Mouse (Mus musculus): ENCODE measurements around the gene Spint3.

Spint3 gene

DNA sequence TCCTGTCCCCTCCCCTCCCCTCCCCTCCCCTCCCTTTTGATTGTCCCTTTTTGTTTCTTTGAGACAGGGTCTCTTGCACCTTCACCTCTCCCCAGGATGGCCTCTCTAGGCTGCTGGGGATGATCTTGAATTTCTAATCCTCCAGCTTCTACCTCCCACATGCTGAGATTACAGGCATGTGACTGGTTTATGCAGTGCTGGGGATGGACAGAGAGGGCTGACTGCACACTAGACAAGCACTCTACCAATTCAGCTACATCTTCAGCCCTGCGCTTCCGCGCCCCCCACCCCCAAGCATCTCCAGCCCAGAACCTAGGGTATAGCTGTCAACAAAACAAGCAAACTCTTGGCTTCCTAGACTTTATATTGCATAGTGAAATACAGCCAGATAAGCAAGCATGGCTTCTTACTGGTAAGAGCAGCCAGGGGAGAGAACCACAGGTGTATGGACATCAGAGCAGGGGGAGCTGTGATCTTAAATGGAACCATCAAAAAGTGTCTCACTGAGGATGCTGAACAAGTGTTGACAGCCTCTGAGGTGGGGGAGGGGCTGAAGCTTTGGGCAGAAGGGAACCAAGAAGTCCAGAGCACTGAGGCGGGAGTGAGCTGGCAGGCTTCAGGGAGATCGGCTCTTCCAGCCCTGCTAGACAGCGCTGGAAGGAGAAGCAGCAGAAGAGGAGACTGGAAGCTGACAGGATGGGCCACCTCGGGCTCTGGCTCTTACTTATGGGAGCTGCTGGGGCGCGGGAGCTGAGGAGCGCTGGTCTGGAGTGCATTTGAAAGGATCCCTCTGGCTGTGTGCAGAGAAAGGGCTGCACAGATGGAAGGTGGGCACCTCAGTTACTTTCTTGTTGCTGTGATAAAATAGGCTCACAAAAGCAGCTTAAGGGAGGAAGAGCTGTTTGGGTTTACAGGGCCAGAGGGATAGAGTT, 23.0 kb downstream of the Spint3 start:
- no peak for DNase-seq (ENCODE audit: low read depth, low spot score)

DNA sequence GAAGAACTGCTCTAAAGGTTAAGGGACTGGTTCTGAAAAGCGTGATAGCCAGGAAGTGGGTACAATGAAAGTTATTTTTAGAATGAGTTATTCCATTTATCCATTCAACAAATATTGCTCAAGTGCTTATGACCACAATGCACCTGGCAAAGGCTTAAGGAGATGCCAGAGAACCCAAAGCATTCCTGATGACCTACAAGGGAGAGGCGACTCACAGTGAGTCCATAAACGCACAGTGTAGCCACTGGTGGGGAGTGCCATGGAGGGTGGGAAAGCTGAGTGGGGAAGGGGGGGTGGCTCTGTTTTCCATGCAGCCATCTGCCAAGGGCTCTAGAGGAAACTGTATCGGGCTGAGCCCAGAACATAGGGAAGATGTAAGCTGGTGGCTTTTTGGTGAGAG, 23.9 kb downstream of the Spint3 start:
- DNase-seq (ENCODE audit: low read depth, low spot score): no peak

DNA sequence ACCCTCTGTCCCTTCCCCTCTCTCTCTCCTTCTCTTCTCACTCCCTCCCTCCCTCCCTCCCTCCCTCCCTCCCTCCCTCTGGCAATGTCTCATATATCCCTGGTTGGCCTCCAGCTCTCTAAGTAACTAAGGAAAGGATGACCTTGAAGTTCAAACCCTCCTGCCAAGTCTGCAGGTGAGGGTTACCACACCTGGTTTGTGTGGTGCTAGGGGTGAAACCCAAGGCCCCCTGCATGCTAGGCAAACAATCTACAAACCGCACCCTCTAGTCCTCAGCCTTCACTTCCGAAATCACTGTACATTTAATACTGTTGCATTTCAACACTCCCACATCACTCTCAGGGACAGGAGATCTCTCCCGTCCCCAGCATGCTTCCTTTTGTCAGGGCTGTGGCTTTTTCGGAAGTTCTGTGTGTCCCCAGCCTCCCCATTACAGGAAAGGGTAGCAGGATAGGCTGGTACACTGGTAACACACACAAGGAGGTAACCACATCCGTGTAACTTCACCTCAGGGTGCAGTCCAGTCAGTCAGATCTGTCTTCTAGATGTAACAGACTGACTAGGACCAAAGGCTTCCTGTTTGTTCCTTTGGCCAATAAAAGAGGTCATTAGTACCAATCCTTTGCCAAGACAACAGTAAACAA, 28.7 kb downstream of the Spint3 start:
- DNase-seq (ENCODE audit: low read depth, low spot score): no peak

DNA sequence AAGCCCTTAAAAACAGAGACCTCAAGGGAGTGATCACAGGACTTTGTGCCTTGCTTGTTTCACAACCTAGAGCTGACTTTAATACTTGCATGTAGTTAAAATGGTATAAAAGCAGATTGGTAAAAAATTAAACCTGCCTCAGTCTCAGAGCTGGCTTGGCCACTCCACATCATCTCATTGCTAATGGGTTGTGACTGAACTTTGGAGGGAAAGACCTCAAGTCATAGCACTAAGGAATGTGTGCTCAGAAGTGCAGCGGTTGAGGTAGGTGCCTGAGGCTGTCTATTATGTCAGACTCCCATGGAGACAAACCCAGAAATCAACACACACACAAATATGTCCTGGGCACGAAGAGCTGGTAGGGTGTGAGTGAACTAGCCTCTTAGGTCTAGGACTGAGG, 29.5 kb downstream of the Spint3 start:
- no peak for DNase-seq (ENCODE audit: low read depth, low spot score)

DNA sequence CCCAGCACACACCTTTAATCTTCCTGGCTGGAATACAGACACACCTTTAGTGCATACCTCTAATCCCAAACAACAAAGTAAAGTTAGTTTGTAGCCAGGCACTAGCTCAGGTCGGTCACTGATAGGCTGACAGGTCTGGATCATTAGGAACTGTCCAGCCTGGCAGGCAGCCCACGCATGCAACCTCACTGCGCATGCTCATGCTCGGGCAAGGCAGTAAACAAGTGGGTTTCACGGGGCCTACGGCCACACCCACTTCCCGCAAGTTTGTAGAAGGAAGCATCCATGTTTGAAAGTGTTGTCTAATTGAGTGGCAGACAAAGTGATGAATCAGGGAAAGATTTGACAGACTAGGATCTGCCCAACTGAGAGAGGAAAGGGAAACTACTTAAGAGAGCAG, 30.7 kb downstream of the Spint3 start:
- DNase-seq (ENCODE audit: low read depth, low spot score): no peak

DNA sequence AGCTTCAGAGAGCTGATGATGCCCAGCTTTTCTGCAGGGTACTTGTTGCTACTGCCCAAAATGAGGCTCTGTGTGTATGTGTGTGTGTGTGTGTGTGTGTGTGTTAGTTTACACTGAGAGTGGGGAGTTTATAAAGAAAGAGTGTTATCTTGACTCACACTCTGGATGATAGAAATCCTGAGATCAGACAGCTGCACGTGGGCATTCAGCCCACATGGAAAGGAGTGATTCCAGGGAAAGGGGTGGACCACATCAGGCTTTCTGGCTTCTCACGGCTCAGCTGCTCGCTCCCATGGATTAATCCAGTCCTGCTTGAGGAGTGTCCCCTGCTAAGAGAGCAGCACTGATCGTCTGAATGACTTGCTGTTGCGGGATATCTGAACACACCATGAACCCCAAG, 31.1 kb downstream of the Spint3 start:
- DNase-seq (ENCODE audit: low read depth, low spot score): no peak

DNA sequence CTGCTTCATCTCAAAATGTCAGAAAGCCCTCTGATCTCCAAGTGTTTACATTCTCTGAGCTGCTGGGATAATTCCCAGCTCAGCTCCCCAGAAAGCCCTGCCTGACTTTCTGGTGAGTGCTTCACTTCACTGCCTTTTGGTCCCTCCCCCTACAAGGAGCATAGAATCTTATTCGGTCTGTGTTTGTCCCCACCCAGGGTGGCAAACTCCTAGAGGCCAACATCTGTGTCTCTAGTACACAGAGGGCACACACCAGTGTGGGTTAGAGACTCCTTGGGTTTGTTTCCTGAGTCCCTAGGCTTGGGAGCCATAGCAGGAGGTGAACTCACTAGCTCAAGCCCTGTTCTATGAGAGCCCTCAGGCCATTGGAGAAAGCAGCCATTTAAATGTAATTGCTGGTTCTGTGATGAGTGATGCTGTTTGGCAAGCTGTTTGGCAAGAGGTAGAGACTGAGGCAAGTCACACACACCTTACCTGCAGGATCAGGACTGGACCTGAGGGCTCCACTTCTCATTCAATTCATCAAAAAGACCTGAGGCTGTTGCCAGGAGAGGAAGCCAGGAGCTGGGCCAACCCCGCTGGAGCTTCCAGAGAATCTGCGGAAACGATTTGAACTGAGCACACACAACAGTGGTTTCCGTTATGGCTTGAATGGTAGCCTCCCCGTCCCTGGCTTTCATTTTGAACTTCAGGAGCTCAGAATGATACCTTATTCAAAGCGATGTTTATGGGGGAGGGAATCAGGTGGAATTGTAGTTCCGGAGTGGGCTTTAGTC, 32.4 kb downstream of the Spint3 start:
- DNase-seq (ENCODE audit: low read depth, low spot score): no peak

DNA sequence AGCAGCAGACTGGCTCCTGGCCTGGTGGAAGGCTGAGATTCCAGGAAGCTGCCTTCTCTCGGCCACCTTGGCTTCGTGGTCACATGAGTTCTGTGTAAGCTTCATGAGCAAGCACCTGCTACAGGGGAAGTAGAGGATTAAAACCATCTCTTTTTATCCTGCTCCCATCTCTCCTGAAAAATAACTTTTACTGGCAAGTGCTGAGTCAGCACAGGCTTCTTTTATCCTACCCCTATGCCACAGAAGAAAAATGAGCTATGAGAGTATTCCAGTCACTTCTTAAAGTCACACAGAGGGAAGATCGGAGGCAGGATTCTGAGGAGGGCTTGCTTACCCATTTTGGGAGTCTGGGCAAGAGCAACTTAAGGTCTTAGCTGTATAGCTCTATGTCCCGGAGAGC, 36.3 kb downstream of the Spint3 start:
- no peak for DNase-seq (ENCODE audit: low read depth, low spot score)

DNA sequence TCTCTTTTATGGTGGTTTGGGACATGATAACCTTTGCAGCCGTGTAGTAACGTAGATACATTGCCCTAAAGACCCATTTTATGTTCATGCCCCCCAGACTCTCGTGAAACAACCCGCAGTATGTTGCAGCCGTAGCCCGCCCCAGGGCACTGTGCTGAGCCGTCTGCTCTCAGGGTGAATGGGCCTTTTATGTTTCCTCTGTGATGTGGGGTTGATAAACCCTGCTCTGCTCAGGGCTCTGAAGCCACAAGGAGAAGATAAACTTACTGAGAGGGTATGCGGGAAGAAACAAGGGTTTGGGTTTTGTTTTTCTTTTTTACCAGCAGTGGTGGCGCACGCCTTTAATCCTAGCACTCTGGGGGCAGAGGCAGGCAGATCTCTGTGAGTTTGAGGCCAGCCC, 38.9 kb downstream of the Spint3 start:
- no peak for DNase-seq (ENCODE audit: low read depth, low spot score)

DNA sequence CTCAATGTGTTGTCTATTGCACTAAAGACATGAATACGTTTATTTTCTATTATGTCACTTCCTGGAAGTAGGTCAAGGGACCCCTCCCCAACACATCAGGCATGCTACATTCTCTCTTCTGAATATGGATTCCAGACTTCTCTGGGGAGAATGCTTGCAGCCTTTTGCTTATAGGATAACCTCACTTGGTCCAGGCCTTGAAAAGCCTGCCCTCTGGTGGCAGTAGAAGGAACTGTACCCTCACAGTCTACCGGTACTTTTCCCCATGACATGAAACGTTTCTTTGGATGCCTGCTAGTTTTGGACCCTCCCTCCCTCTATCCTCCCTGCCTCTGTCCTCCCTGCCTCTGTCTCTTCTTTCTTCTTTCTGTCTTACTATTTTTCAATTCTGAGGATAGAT, 42.1 kb downstream of the Spint3 start:
- DNase-seq (ENCODE audit: low read depth, low spot score): peak; percentile 55

DNA sequence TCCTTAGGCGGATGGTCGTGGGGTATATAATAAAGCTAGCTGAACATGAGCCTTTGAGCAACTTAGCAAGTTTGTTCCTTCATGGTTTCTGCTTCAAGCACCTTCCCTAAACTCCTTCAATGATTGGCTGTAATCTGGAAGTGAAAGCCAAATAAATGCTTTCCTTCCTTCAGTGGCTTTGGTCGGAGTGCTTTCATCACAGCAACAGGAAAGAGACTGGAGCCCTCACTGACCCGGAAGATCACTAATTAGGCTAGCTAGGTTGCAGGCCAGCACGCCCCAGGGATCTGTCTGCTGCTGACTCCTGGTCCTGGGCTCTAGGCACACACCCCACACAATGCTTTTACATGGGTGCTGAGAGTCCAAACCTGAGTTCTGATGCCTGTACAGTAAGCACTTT, 44.7 kb downstream of the Spint3 start:
- DNase-seq (ENCODE audit: low read depth, low spot score): no peak

DNA sequence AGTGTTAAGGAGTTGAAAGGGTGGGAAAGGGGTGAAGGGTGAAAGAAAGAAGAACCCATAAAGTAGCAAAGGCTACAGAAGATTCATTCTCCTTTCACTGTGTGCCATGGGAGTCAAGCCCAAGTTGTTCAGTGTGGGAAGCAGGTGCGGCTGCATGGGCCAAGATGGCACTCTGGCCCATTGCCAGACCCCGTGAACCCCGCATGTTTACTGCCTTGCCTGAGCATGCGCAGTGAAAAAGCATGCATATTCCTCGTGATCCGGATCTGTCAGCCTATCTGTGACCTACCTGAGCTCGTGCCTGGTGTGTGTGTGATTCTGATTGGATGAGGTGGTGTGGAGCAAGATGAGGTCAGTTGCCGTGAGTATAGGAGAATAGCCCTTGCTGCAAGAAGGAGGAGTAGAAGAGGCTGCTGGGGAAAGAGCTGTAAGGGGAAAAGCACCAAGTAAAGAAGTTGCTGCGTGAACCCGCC, 49.9 kb downstream of the Spint3 start:
- DNase-seq (ENCODE audit: low read depth, low spot score): no peak

DNA sequence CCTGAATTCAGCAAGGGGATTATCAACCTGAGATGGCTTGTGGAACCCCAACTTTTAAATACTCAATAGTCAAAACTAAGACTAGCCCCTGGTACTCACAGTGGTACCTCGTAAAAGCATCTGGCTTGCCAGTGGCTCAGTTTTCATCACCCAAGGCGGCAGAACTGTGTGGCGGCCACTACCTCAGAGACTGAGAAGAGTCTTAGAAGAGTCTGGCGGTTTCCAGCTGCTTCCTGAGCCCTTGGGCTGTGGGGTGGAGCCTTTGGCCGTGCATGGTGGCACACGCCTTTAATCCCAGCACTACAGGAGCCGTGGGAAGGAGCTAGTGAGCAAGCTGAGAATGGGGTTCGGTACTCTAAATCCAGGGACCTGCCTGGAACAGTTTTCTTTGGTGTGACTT, 51.0 kb downstream of the Spint3 start:
- no peak for DNase-seq (ENCODE audit: low read depth, low spot score)

DNA sequence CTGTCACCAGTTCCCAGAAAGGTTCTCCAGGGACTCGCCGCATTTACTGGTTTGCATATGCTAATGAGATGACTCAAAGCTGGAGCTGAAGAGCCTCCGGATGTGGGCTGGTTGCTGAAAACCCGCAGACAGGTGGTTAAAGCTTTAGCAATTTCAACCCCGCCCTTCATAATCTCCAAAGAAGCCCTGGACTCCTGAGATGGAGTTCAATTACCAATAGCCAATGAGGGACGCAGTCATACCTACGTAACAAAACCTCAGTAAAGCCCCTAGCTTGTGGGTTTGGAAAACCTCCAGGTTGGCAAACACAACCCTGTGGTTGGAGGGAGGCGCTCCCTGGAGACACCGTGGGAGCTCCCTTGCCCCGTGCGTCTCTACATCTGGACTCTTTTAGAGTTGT, 51.4 kb downstream of the Spint3 start:
- DNase-seq (ENCODE audit: low read depth, low spot score): no peak

DNA sequence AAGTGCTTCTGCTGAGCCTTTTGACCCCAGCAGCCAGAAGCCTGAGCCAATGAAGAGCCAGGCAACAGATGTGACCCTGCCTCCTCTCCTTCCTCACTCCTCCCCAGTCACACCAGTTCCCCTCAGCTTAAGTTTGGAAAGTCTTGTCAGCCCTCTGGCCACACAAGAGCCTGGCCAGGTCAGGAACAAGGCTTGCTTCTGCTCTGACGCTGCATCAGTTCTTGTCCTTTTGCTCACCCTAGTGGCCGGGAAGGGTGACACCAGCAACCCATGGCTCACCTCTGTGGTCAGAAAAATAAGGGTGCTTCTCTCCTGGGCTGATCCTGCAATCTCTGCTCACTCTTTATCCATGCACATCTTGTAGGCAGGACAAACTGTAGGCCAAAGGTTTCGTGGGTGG, 52.5 kb downstream of the Spint3 start:
- DNase-seq (ENCODE audit: low read depth, low spot score): peak; percentile 49
